Mouse (Mus musculus) ES-Bruce4 (cell line): ENCODE measurements around the gene Krt81. TPM values are rescaled to one million over a fixed set of nuclear protein-coding genes. Genes with fewer than 3 reads are reported as not detected.

Source experiments
- H3K27ac ChIP-seq: 2 replicates; pipeline ENCODE4 v1.5.1; 2012; ENCODE audit warnings: low read length, inconsistent platforms; ENCODE audit not compliant: insufficient read depth
- H3K27me3 ChIP-seq: 2 replicates; pipeline ENCODE4 v1.6.1; 2012; ENCODE audit warnings: mild to moderate bottlenecking, low read length, inconsistent platforms; ENCODE audit not compliant: control insufficient read depth, poor library complexity, insufficient read depth, severe bottlenecking
- H3K36me3 ChIP-seq: 2 replicates; pipeline ENCODE4 v1.6.1; 2012; ENCODE audit warnings: inconsistent platforms, mild to moderate bottlenecking, low read length, moderate library complexity; ENCODE audit not compliant: control insufficient read depth, poor library complexity, insufficient read depth, severe bottlenecking
- H3K4me1 ChIP-seq: one replicate; pipeline ENCODE4 v1.8.1; 2011; ENCODE audit warnings: low read length; ENCODE audit not compliant: control insufficient read depth, insufficient read depth
- H3K4me3 ChIP-seq: 2 replicates; pipeline ENCODE4 v1.5.1; 2011; ENCODE audit warnings: low read depth, mild to moderate bottlenecking, low read length
- H3K9ac ChIP-seq: 2 replicates; pipeline ENCODE4 v1.6.1; 2012; ENCODE audit warnings: low read depth, mild to moderate bottlenecking, inconsistent platforms; ENCODE audit not compliant: poor library complexity, severe bottlenecking
- H3K9me3 ChIP-seq: replicated peaks from 2 replicates; pipeline ENCODE4 v1.6.1; 2012; ENCODE audit warnings: mild to moderate bottlenecking, low read length, inconsistent platforms; ENCODE audit not compliant: control insufficient read depth, poor library complexity, insufficient read depth, severe bottlenecking
- CTCF ChIP-seq: IDR thresholded peaks from one replicate; pipeline ENCODE4 v1.8.1; 2011; ENCODE audit warnings: low read depth, low read length
- EP300 ChIP-seq: IDR thresholded peaks from 2 replicates; pipeline ENCODE4 v1.6.1; 2011; ENCODE audit warnings: low read depth, low read length; ENCODE audit not compliant: insufficient read depth
- POLR2A ChIP-seq: IDR thresholded peaks from one replicate; pipeline ENCODE4 v1.8.1; 2011; ENCODE audit warnings: low read length; ENCODE audit not compliant: insufficient read depth
- polyA plus RNA-seq: library from polyadenylated mRNA; stranded (reverse); fragments of >200 nt; gene quantifications from 2 replicates; pipeline ENCODE4 v1.2.4, GENCODE M21; 2011; ENCODE audit warnings: low read depth; ENCODE audit not compliant: missing spikeins, insufficient read depth, insufficient read length

The Krt81 gene
- polyA plus RNA-seq, result not detected in 2 replicates

GRCm38 (mm10) chr15:101463651-101464050, at the start of gene Krt81:
Gene Krt81, minus strand, starts transcription at chr15:101463751.
- no peak within 1 kb of the TSS for H3K27ac ChIP-seq
- TF ChIP-seq CTCF (no peak), POLR2A (no peak), EP300 (no peak)
- H3K27me3 ChIP-seq, result no peaks in the 10 kb centered on the region
- H3K4me3 ChIP-seq, result no peak within 1 kb of the TSS
- no peak within 1 kb of the TSS for H3K9ac ChIP-seq
- no peaks in the 10 kb centered on the region for H3K4me1 ChIP-seq
- no peaks in the 10 kb centered on the region for H3K9me3 ChIP-seq
- H3K36me3 ChIP-seq, result no peaks in the 10 kb centered on the region

DNA sequence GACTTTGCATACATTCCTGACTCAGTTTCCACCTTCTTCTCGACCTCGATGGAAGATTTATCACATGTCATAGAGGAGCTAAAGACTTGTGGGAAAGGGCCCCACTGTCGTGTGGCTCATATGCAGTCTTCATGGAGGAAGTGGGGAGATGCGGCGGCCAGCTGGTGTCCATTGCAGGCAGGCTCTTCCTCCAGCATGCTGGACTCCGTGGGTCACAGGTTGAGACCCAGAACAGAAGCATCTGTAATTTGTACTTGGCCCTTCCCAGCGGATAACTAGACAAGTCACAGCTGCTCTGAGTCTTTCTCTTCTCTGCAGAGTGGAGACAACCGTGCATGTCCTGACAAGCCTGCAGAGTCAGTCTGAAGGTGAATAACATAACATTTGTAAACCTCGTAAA, 44.7 kb upstream of the Krt81 start:
- Histone ChIP-seq H3K36me3 (no peaks in the 10 kb centered on the region), H3K27me3 (no peaks in the 10 kb centered on the region), H3K27ac (no peak overlapping the region), H3K9me3 (no peaks in the 10 kb centered on the region), H3K9ac (no peak overlapping the region), H3K4me3 (no peak overlapping the region), H3K4me1 (no peaks in the 10 kb centered on the region)
- no peak for TF ChIP-seq EP300
- no peak for TF ChIP-seq POLR2A
- no peak for TF ChIP-seq CTCF

DNA sequence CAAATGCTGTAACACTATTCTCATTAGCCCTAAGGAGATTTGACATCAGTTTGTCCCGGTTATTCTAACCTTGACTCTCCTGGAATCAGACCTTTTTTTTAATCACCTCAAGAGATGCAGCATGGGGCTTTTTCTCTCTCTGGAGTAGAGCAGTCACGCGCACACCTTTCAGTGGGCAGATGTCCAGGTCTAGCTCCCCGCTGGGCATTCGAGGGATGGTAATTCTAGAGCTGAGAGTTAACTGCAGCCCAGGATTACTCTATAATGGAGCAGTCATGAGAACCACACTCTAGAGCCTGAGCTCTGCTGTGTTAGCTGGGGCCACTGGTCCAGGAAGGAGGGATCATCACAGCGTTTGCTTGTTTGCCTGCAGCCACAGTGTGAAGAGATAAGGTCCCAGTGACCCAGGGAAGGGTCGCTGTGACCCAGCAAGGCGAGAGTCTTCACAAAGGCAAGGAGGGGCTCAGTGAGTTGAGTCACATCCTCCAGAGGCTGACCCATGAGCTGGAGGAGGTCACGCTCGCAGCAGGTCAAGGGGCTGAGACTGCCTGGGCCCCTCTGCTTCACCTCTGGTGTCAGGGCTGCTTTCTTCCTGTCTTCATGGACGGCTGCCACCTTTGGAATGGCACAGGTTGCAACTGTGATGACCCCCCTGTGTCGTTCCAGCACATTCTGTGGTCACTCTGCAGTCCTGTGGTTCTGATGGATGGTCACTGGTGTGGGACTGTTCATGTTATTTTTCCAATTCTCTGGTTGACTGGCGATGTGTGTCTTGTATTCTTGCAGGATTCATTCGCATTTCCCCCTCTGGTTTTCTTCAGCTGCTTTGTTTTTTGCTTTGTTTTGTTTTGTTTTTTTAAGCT, 43.6 kb upstream of the Krt81 start:
- TF ChIP-seq EP300, result no peak
- no peak for TF ChIP-seq POLR2A
- no peak for TF ChIP-seq CTCF
- H3K4me1 ChIP-seq, result no peaks in the 10 kb centered on the region
- no peaks in the 10 kb centered on the region for H3K36me3 ChIP-seq
- H3K9ac ChIP-seq, result no peak overlapping the region
- H3K9me3 ChIP-seq, result no peaks in the 10 kb centered on the region
- H3K27me3 ChIP-seq, result no peaks in the 10 kb centered on the region
- H3K27ac ChIP-seq, result no peak overlapping the region
- H3K4me3 ChIP-seq, result no peak overlapping the region

DNA sequence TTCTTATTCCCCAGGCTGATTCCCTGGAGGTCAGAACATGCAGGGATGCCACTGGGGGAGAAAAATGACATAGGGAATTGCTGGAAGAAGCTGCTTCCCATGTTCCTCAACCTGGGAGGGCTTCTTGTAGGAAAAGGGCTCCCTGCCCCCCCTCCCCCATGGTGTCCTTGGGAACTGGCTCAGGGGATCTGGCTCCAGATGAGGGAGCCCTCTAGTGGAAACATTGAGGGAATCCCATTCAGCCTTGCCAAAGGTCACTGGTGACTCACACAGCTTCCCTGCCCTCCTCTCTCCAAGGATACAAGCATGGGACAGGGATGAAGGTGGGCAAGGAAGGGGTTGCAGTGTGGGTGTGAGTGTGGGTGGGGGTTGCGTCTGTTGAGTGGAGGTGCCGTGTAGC, 33.6 kb upstream of the Krt81 start:
- Histone ChIP-seq H3K36me3 (no peaks in the 10 kb centered on the region), H3K9me3 (no peaks in the 10 kb centered on the region), H3K9ac (no peak overlapping the region), H3K27me3 (no peaks in the 10 kb centered on the region), H3K27ac (no peak overlapping the region), H3K4me1 (no peaks in the 10 kb centered on the region), H3K4me3 (no peak overlapping the region)
- TF ChIP-seq CTCF, result peak; percentile 66
- no peak for TF ChIP-seq EP300

DNA sequence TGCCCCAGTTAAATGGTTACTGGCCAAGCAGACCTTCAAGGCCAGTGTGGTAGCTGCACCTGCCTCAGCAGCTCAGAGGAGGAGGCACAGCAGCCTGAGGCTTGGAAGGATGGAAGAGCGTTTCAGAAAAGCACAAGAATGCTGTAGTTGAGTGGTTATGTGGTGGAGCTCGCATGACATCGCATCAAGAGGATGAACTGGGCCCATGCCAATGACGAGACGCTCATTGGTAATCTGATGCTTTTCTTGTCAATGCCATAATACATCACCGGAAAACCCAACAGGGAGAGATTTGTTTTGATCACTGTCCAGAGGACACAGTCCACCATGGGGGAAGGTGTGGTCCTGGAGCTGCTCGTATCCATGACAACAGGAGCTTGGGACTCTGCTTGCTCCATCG, 31.7 kb upstream of the Krt81 start:
- H3K27ac ChIP-seq, result no peak overlapping the region
- no peaks in the 10 kb centered on the region for H3K36me3 ChIP-seq
- no peak for TF ChIP-seq CTCF
- TF ChIP-seq EP300, result no peak
- no peak overlapping the region for H3K4me3 ChIP-seq
- H3K27me3 ChIP-seq, result no peaks in the 10 kb centered on the region
- H3K4me1 ChIP-seq, result no peaks in the 10 kb centered on the region
- H3K9ac ChIP-seq, result no peak overlapping the region
- no peaks in the 10 kb centered on the region for H3K9me3 ChIP-seq

GRCm38 (mm10) chr15:101494203-101494602, 30.7 kb upstream of the Krt81 start:
- no peaks in the 10 kb centered on the region for H3K4me1 ChIP-seq
- no peak for TF ChIP-seq POLR2A
- no peak for TF ChIP-seq EP300
- no peak for TF ChIP-seq CTCF
- H3K9me3 ChIP-seq, result no peaks in the 10 kb centered on the region
- no peaks in the 10 kb centered on the region for H3K27me3 ChIP-seq
- H3K36me3 ChIP-seq, result no peaks in the 10 kb centered on the region
- H3K27ac ChIP-seq, result no peak overlapping the region
- no peak overlapping the region for H3K9ac ChIP-seq
- H3K4me3 ChIP-seq, result no peak overlapping the region
